Mouse (Mus musculus) right cerebral cortex, postnatal 36 days (tissue): Measurements from ENCODE around the gene 5730522E02Rik.

ENCODE experiments used
- DNase-seq, 2 experiments: peaks; one replicate each; pipeline ENCODE4 v3.0.0; 2022; ENCODE audit warnings: low spot score in 2 of 2, mixed read lengths in 1 of 2

The 5730522E02Rik gene

DNA sequence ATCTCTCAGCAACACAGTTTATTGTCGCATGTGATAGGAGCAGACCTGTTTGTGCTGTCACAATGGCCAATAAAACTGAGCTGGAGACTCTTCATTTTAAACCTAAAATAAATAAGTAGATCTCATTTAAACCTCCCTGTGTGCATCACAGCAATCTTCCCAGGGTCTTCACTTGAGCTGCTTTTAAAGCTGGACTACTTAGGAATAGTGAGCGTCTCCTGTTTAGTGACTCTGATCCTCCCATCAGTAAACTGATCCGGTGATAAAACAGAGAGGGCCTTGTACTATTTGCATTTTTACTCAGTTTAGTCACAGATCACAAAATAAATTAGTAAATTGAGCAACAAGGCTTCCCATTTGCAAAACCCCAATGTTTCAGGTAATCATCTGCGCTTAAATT lies 206.5 kb downstream of the 5730522E02Rik start:
- no peak for DNase-seq

DNA sequence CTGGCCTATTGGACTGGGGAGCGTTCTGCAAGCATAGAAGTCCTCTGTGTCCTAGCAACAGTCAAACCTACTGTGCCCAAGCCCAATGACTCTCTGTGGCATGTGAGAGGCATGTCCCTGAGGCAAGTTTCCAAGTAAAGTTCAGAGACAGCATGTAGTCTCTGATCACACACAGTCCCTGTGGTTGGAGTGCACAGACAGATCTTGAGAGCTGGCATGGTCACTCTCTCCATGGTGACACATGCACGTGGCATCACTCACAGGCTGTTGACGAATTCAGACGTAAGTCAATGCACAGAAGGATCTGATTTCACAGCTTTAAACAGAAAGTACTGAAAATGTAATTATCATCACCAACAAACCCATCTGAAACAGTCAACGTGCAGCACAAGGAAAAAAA lies 210.8 kb downstream of the 5730522E02Rik start:
- DNase-seq, result no peak

DNA sequence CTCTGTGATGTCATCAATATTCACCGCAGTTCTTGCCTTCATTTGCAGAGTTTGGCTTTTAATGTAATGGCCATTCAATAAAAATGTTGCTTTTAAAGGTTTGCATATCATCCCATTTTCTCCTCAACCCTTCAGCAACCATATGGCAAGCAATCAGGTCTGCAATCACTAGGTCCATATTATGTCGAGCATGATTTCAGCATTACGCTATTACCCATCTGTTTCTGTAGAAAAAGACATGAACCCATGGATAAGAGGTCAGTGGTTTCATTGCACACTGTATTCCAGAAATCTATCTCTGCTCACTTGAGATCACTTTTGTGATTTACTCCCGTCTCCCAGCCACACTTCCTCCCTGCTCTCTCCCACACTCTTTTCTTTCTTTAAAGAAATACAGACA lies 213.1 kb downstream of the 5730522E02Rik start:
- DNase-seq, result no peak

DNA sequence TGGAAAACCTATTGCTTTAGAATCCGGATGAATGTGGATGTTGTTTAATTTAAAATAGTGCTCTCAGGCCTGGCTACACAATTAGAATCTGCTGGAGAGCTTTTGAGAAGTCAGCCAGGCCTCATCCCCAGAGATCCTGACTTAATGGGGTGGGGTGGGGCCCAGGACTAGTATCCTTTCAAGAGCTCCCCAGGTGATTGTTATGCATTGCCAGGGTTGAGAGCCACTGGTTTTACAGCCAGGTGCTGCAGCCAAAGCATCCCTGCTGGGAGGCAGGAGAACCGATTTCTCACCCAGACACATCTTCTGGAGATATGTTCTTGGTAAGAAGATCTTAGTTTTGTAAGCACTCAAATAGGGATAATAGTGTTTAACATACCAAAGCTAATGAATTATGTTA lies 216.4 kb downstream of the 5730522E02Rik start:
- DNase-seq, result no peak

DNA sequence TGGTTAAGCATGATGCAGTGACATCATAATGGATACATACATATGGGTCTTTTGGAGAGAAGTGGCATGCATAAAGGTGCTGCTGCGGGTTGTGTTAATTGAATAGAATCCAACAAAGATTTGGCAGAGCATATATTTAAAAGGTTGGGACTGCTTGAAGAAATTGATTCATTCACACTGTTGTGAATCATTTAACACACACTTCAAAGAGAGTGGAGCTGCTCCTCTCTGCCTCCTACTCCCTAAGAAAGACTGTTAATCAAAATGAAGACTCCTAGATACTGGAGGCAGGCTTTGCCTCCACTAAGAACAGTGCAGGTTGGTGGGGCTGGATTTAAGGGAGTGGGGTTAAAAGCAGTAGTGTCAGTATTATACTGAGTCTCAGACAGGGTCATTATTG lies 218.3 kb downstream of the 5730522E02Rik start:
- no peak for DNase-seq

DNA sequence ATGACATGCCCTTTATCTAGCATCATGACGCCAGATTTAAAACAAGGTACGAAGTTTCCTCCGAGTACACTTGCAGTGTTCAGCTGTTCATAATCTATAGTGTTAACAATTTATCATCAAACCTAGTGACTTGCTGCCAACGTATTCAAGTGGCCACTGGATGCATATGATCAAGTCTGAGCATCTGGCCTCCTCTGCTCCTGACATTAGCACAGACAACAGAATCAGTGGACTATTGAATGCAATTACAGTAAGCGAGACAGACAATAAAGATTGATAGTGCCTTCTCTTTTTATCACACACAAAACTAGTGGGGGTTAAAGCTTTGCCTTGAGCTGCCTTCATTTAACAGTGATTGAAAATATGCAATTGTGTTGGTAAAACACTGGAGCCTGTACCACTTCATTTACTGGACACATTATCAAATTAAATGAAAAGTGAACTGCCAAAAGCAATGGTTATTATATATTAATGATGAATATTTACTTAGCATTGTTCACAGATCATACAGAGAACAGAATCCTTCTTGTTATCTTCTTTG lies 231.8 kb downstream of the 5730522E02Rik start:
- DNase-seq, result no peak

DNA sequence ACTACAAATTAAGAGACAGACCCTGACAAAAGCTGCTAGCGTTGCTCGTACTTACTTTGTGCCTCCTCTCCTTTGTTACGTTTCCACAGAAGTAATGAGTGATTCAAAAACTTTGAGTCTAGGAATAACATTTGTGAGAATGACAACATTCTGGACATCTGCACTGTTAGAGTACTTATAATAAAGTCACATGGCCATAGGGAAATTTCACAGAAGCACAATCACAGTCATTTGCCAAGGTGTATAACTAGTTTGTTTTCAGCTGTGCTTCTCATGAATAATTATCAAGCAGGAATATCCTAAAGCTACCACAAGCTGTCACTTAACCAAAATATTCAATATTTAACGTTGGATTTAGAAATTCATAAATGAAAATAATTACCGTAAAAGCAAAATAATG lies 269.1 kb downstream of the 5730522E02Rik start:
- DNase-seq, result no peak

DNA sequence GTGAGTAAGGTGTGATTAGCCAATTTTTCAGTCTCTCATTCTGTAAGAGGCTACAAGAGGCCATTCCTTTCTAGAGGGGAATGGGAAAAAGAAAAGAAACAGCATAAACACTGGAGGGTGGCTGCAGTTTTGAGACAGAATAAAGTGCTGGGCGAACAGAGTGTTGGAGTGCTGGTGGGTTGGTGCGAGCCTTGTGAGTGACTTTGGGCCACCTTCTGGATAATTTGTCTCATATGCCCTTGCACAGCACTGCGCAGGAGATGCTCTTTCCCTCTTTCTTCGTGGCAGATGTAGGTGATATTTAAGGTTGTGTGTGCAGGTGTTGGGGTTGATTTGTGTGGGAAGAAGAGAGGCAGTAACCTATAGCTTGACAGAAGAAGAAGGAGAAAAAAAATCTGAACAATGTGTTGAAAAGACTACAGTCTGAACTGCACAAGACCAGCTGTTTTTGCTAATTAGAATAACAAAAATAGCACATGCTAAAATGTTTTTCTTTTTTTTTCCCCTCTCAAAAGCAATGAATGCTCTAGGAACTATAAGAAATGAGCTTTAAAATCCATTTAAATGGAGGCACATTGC lies 269.8 kb downstream of the 5730522E02Rik start:
- no peak for DNase-seq

DNA sequence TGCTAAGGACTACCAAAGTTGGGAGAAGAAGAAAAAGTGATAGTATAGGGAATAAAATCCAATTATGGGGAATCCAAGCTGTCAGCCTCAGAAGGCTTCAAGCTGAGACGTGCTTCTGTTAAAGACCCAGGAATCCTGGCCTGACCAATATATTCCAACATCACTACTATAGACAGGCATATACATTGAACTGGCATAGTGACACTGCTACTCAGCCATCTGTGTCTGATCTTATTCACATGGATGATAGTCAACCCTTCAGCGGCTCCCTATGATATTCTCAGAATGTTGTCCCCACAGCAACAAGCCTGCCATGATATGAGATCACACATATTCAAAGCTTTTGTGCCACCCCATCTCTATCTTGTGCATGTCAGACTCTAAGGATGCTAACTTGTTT lies 284.3 kb downstream of the 5730522E02Rik start:
- DNase-seq, result no peak

DNA sequence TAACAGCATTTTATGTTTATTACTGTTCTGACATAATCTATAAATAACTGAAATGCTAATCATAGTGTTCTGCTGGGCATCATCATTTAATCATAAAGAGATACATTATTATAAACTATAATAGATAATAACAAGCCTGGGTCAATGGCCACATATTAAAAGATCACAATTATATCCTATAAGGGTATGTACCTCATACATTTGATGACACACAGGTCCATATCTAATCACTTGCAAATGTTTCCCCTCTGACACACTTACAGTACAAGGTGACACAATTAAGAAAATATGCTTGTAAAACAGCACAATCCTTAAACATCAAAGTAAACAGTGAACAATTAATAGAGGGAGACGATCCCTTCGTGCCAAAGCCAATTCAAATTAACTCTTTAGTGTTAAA lies 308.2 kb downstream of the 5730522E02Rik start:
- no peak for DNase-seq

DNA sequence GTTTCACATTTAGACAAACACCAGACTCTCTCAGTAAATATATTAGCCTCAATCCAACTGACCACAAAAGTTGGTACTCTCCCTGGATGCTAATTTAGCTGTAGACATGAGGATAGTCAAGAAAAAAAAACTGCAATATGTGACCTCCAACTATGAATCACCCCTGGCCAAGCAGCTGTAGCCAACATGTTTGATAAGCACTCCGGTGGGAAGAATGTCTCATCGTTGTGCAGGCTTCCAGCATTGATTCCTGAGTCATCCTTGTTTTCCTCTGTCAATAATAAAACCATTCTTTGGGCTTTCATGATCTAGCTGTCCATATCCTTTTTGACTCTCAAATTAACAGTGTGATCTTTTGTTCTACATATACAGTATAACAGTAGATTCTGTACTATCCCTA lies 308.9 kb downstream of the 5730522E02Rik start:
- no peak for DNase-seq

DNA sequence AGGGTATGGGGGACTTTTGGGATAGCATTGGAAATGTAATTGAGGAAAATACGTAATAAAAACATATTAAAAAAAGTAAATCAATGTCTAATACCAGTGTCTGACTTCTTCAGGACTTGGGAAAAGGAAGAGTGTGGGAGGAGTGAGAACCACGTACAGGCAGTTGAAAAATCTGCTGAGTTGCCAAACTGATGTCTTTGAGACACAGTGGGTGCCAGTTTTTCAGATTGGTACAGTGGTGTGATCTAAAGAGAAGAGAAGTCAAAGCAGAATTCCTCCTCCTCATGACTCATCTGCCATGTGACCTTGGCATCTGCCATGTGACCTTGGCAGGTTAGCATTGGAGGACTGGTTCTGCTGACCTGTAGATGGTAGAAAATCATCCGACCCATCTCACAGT lies 316.7 kb downstream of the 5730522E02Rik start:
- no peak for DNase-seq

DNA sequence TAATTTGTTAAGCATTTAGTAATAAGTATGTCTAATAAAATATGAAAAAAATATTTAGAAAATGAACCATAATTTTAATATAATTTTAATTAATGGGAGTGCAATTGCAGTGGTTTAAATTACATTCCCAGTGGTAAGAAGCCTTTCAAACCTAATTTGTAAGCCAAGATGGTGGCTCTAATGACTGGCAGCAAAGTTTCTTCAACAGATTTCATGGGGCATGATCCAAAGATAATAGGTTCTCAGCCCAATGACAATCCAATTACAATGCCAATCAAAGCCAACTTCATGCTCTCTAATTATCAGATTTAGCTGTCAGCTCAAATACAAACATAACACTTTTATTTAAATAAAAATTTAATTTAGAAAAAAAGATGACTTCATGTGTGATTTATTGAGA lies 337.6 kb downstream of the 5730522E02Rik start:
- no peak for DNase-seq

DNA sequence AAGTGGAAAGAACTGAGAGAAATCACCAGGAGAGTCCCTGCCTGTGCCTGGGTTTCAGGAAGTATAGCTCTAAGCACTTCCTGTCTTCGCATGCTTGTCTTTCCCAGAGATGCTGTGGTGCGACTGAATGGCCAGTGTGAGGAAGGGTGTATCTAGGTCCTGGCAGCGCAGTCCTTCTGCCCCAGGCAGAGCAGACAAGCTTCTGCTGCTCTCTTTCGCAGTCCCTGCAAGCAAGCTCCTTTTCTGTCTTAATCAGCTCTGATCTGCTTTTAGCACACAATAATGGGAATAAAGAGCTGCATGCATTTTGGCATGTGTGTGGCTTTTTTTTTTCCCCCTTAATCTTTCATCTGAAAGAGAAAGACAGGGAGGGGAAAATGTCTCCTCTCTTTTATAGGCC lies 338.2 kb downstream of the 5730522E02Rik start:
- no peak for DNase-seq

DNA sequence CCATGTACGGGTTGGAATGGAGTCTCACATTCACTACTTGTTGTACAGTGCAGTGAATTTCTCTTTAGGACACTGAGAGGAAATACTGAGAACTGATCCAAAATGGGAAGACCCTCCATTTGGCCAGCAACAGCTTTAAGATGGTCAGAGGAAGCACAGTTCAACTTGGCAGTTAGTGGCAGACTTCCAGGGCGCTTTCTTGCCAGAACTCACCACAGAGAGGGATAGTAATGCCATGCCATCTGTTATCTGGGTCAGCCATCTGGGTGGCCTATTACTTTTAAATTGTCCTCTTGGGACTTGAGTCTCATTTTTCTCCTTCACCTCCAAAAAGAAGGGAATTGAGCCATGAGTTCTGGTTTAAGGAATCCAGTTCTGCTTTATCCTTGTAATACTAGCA lies 344.3 kb downstream of the 5730522E02Rik start:
- no peak for DNase-seq

DNA sequence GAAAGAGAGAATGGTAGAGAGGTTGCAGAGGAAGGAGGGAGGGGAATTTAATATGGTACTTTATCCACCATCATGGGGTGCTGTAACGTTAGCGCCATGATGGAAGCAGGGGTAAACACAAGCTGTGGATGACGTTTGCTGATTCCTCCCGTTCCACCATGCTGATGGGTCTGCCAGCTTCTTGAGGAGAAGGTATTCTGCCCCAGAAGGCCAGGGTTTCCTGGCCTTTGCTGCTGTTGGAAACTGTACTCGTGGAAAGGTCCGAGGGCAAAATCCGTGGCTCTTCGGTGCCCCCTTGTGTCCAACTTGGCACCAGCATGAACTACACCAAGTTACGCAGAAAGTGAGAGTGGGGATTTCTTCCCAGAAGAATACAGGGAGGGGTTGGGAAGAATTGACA lies 347.9 kb downstream of the 5730522E02Rik start:
- DNase-seq, result peak in 1 of 2 experiments; percentile 48

DNA sequence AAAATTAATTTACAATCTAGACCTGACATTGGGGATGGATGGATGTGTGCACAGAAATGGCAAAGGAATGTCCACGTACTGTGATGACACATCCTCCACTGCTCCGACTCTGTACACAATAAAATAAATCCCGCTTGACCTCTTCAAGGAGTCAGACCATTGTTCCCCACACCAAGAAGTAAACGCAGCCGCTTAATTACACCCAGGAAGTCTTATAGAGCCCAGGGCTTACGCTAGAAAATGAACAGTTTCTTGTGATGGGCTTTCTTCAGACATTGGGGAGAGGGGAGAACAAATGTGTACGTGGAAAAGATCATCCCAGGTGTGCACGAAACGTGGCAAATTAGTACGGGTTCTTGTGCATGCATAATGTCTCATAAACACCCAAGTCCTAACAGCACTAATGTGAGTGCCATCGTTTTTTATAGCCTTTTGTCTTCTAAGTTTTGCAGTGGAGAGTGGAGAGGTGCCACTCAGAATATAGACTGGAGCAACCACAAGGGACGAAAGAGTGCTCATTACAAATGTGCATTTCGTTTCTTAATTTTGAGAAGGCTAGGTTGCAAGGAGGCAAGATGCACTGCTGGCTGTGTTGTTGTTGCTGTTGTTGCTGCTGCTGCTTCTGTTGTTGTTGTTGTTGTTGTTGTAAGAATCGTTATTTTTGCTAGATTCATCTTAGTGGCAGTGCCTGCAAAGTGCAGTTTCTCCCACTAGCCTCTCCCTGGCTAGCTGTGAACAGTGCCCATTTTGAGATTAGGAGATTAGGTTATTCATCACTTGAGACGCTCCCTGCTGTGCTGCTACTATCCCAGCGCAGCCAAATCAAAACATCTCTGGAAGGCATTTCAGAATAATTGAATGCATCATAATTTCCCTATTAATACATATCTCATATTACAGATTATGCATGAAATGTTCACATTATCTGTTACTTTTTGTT lies 353.7 kb downstream of the 5730522E02Rik start:
- DNase-seq, result no peak

DNA sequence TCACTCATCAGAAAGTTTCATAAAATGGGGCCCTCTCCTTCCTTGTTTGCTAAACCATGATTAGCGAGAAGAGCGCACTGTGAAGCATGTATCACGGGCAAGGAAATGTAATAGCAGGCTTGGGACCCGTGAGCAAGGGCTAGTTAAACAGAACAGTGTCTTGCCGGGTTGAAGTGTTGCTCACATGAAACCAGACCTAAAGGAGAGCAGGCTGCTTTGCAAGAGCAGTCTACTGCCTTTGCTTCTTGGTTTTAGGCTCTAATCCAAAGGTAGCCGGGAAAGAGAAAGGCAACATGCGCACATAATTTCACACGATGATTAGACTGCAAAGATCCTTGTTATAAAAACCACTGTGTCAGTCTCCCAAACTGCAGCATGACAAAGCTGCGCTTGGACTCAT lies 354.8 kb downstream of the 5730522E02Rik start:
- DNase-seq, result no peak

DNA sequence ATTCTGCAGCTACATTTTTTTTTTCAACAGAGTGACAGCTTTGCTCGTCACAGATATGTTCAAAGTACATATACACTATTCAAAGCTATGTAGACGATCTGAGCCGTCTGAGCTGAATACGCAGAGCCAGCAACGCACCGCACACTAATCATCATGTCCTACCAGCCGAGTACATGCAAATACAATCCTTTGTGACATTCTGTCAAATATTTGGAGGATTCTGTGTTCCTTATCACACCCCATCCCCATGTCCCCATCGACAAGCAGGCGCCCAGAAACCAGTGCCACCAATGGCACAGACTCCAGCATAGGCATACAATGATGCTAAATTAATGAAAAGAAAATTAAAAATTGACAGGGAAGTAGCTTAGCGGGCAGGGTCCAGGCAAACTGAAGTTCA lies 356.3 kb downstream of the 5730522E02Rik start:
- DNase-seq, result no peak

DNA sequence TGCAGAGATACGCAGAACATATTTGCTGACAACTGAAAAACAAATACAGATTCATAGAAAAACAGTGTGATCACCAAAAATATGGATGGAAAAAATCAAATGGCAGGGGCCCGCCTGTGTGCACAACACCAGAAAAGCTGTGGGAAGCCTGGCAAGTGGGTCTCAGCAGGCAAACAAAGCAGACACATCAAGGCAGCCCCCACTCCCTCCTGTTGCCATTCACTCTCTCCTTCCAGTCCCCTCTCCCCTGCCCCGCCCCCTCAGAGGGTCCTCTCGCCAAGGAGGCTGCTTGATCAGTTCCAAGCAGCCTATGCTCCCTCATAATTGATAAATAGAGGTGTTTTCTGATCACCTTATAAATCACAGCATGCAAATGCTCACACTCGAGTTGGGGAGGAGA lies 357.5 kb downstream of the 5730522E02Rik start:
- no peak for DNase-seq

DNA sequence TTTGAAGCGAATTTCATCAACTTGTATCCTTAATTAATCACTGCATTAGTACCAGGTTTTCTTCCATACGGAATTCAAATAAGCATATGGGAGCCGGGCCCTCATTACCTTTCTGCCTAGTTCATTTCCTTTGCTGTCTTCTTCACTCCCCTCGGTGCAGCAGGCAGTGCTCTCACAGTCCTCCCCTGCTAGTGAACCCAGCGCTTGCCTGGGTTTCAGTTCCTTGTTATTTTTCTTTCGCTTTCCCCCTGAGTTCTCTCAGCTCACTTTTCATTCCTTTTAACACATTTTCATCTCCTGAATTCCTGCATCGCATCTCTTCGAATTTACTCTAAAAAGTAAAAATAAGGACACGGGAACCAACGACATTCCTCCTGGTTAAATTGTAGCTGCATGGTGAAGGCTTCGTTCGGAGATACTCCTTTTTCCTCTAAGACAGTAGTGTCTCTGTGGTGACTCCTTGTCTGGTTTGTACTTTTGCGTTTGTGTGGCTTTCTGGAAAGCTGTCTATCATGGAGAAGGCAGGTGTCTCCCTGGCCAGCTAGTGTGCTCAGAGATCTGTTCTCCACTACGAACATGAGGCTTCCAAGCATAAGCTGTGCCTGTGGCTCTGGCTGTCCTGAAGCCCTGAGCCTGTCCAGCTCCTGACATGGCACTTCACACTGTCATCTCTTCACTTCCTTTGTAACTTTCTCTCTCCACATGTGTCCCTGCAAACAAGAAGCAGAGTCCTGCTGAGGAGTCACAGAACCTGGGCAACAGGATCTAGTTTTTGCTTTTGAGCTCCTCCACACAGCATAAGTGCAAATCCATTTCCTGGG lies 361.5 kb downstream of the 5730522E02Rik start:
- DNase-seq, result no peak

DNA sequence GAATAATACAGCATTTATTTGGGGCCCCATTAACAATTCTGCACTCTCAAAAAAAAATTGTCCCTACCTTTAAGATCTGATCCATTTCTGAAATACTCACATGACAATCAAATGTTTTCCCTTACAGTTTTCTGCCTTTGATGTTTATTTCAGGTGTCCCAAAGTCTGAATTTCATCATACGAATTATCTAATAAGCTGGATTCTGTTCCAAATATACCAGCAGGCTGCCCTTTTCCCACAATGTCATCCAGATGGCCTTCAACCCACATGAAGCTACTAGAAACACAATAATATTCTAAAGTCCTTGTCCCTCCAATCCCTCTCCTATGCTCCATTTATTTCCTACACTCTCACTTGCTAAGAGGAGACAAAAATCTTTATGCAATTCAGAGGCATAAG lies 372.1 kb downstream of the 5730522E02Rik start:
- DNase-seq, result no peak
